8 mouse cellular contexts compared by ENCODE assay signal in genomic region chr9:112187667-112188066, GRCm38 (mm10). TPM values are rescaled to one million over a fixed set of nuclear protein-coding genes. Genes with fewer than 3 reads are reported as not detected.
DNase-seq lines count a peak whose midpoint lies in the region; ATAC-seq and TF ChIP-seq lines count a peak whose summit lies in the region.
"Had no signal": no experiment of that assay in that cellular context is flagged by ENCODE, and none has a peak within 500 bp of the region (broad histone marks: within the 10 kb centered on the region; RNA-seq: fewer than 3 reads in every experiment).

No protein-coding gene starts in this region.

- intact Hi-C loops in left cerebral cortex, postnatal 10 days (cut with DNase I) = no loop called here

- DNase-seq in right cerebral cortex, adult 18-20 months = peak; percentile 74
- DNase-seq in right cerebral cortex, postnatal 4 days = no peak
- DNase-seq in embryonic facial prominence, embryonic 14.5 days (ENCODE audit: low spot score) = peak; percentile 42
- peak; percentile 56 to 68 for DNase-seq in left cerebral cortex, postnatal 10 days (ENCODE audit: extremely low spot score in 1 of 2, low spot score in 2 of 2)
- DNase-seq in kidney, adult 9 months = no peak
- DNase-seq in kidney, adult 2 months = no peak
- DNase-seq in kidney, postnatal 36 days = no peak

- peak; percentile 55; the same call in 1 of the 2 replicates for ATAC-seq in embryonic facial prominence, embryonic 14.5 days (ENCODE audit: low read depth)
- ATAC-seq: Patski had no signal

- no peak for TF ChIP-seq POLR2A in kidney, adult 2 months (IDR thresholded peaks at IDR 0.05; ENCODE audit: low read depth, low read length)

- H3K27ac ChIP-seq in embryonic facial prominence, embryonic 14.5 days (replicated peaks; ENCODE audit: low read depth, low read length) = no peak overlapping the region
- H3K27ac ChIP-seq in kidney, adult 2 months (ENCODE audit: insufficient read depth, low read depth, low read length) = no peak overlapping the region

- H3K36me3 ChIP-seq in embryonic facial prominence, embryonic 14.5 days (ENCODE audit: control insufficient read depth, insufficient read depth, low read length) = no peaks in the 10 kb centered on the region
- no peaks in the 10 kb centered on the region for H3K36me3 ChIP-seq in kidney, adult 2 months (ENCODE audit: control insufficient read depth, insufficient read depth, low read length)

- peak overlapping the region; percentile 24 for H3K4me3 ChIP-seq in embryonic facial prominence, embryonic 14.5 days (ENCODE audit: low read depth, low read length)
- H3K4me3 ChIP-seq in kidney, adult 2 months (ENCODE audit: insufficient read depth, low read depth, low read length) = no peak overlapping the region

- peak overlapping the region; percentile 48 for H3K4me2 ChIP-seq in embryonic facial prominence, embryonic 14.5 days (ENCODE audit: low read depth, low read length)

- peaks cover 15% of the 10 kb centered on the region for H3K4me1 ChIP-seq in embryonic facial prominence, embryonic 14.5 days (ENCODE audit: control insufficient read depth, insufficient read depth, low read length)
- no peaks in the 10 kb centered on the region for H3K4me1 ChIP-seq in kidney, adult 2 months (ENCODE audit: control insufficient read depth, insufficient read depth, low read length)

- H3K9me3 ChIP-seq in embryonic facial prominence, embryonic 14.5 days (ENCODE audit: control insufficient read depth, low read length) = no peaks in the 10 kb centered on the region

- H3K27me3 ChIP-seq in embryonic facial prominence, embryonic 14.5 days (replicated peaks; ENCODE audit: control insufficient read depth, insufficient read depth, low read length) = 0 out of 2 replicates have a peak, but pooled peaks cover 3% of the 10 kb centered on the region
- H3K27me3 ChIP-seq in kidney, adult 2 months (replicated peaks; ENCODE audit: control insufficient read depth, insufficient read depth, low read length) = no peaks in the 10 kb centered on the region

- H3K9ac ChIP-seq in embryonic facial prominence, embryonic 14.5 days (ENCODE audit: low read depth, low read length) = peak overlapping the region; percentile 30

- TF ChIP-seq CTCF in kidney, adult 2 months (conservative IDR thresholded peaks at IDR 0.05; ENCODE audit: insufficient read depth, insufficient read length, low read depth, low read length) = no peak

- WGBS in embryonic facial prominence, embryonic 14.5 days = 38% methylated on average over 14 of the region's 14 CpGs
- 51% methylated on average over 14 of the region's 14 CpGs for WGBS in kidney, adult 2 months

RNA-seq across cellular contexts. Expression of gene Arpp21, which starts 48.1 kb away (rescaled TPM):
- 31.5 and 32.7 TPM in 2 replicates for polyA plus RNA-seq in embryonic facial prominence, embryonic 14.5 days (2014; fragmentation: Nextera tagmentation; extraction: Ambion mirVana)
- 100 to 1,000 TPM; 705 to 707 TPM for total RNA-seq in left cerebral cortex, postnatal 10 days (2021)
- polyA plus RNA-seq in kidney, adult 2 months (2012; rRNA removed) = 0.18 and 0.74 TPM in 2 replicates
- polyA plus RNA-seq: Patski had no signal

Comparison
In these comparisons a context has a peak if more than half of its experiments do, and no peak if none do; other contexts are left out.
1. DNase-seq: peak in right cerebral cortex, adult 18-20 months (single experiment), embryonic facial prominence, embryonic 14.5 days (single experiment) and left cerebral cortex, postnatal 10 days (2 of 2); none in right cerebral cortex, postnatal 4 days (single experiment), kidney, adult 9 months (single experiment), kidney, adult 2 months (single experiment) and kidney, postnatal 36 days (0 of 2).
2. RNA of gene Arpp21, which starts 48.1 kb away (polyA plus RNA-seq): 31.5 to 32.7 TPM in embryonic facial prominence, embryonic 14.5 days; 0.18 to 0.74 TPM in kidney, adult 2 months; every median in the first group is over 10 times any median in the second.